Mouse (Mus musculus) G1E (cell line): ENCODE measurements around the gene Trim34b.

ENCODE experiments used
- CTCF ChIP-seq: IDR thresholded peaks from 2 replicates; pipeline ENCODE4 v1.5.1; 2012; ENCODE audit warnings: low read depth, low read length, inconsistent platforms, mixed read lengths
- GATA1 ChIP-seq: IDR thresholded peaks from 2 replicates; pipeline ENCODE4 v1.6.1; 2012; ENCODE audit warnings: borderline replicate concordance, low read length, inconsistent platforms, mixed read lengths
- GATA2 ChIP-seq: IDR thresholded peaks from 2 replicates; pipeline ENCODE4 v1.6.1; 2012; ENCODE audit warnings: low read depth, low read length, inconsistent platforms, borderline replicate concordance
- POLR2AphosphoS5 ChIP-seq: IDR thresholded peaks from 2 replicates; pipeline ENCODE4 v1.6.1; 2012; ENCODE audit warnings: low read depth, low read length, inconsistent platforms; ENCODE audit not compliant: insufficient replicate concordance
- TAL1 ChIP-seq: conservative IDR thresholded peaks from 2 replicates; pipeline ENCODE4 v1.6.1; 2012; ENCODE audit warnings: low read depth, low read length, inconsistent platforms, mixed read lengths

DNA sequence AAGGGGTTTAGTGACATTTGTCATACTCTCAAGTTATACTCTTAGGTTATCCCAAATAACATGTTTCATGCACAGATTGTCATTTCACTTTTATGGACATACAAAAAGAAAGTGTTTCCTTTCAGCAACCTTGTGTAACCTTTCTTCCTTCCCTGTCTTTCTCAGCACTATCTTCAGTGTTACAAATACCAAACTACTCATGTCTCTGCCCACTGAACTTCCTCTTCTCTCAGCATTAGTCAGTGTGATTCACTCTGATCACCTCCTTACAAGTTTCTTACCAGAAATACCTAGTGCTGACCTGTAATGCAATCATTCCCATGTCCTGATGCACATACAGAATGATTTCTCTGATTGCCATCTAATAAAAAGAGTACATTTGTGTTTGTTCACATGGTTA lies 37.1 kb downstream of the Trim34b start:
- no peak for TF ChIP-seq CTCF
- no peak for TF ChIP-seq GATA1
- no peak for TF ChIP-seq POLR2AphosphoS5
- TF ChIP-seq GATA2 = no peak
- no peak for TF ChIP-seq TAL1
